In genomic region chr2:25430395-25431233, GRCm38 (mm10) we compare ENCODE assay signal across 8 mouse cellular contexts. TPM values are rescaled to one million over a fixed set of nuclear protein-coding genes. Genes with fewer than 3 reads are reported as not detected.
A peak's percentile ranks its signal among the peaks of the same experiment; 100 is the strongest.
DNase-seq lines count a peak whose midpoint lies in the region; ATAC-seq lines count a peak whose summit lies in the region.

No protein-coding gene starts in this region.

- ATAC-seq in cerebellum, adult (ENCODE audit: insufficient number of reproducible peaks, low FRiP score, low TSS enrichment): no peak
- no peak for ATAC-seq in CD4-positive, CD25-positive, alpha-beta regulatory T cell, adult 4 months

- DNase-seq in cerebellum, adult 8-10 months: peak; percentile 50
- peak; percentile 1 to 5 for DNase-seq in thymus, postnatal 36 days
- no peak for DNase-seq in thymus, postnatal 25 days
- DNase-seq in layer of hippocampus, adult 8-10 months (ENCODE audit: low spot score in 2 of 2): peak; percentile 57 to 70
- DNase-seq in lung, postnatal 14 days: no peak
- DNase-seq in urinary bladder, postnatal 36 days (ENCODE audit: low spot score in 2 of 2): no peak

RNA-seq across cellular contexts. Expression of gene Abca2, which starts 2.1 kb away (rescaled TPM):
- total RNA-seq in layer of hippocampus, adult 8-10 months (2022): 100 to 1,000 TPM; 165 to 186 (median 183) TPM
- 10 to 100 TPM; 31.9 to 45.3 TPM for polyA plus RNA-seq in CD4-positive, CD25-positive, alpha-beta regulatory T cell, adult 4 months (2017; shearing (Covaris generic))

RNA-seq across cellular contexts. Expression of gene Fut7, which starts 7.5 kb away (rescaled TPM):
- under 1 TPM; 0.35 to 0.98 (median 0.44) TPM for total RNA-seq in layer of hippocampus, adult 8-10 months (2022)
- polyA plus RNA-seq in CD4-positive, CD25-positive, alpha-beta regulatory T cell, adult 4 months (2017; shearing (Covaris generic)): 10 to 100 TPM in 1 of 2 experiments, 1 to 10 TPM in 1; 4.0 to 11.7 TPM

RNA-seq across cellular contexts. Expression of gene Clic3, which starts 26.0 kb away (rescaled TPM):
- under 1 TPM in 2 of 4 experiments, not detected in 2; 0.43 to 0.92 TPM for total RNA-seq in layer of hippocampus, adult 8-10 months (2022)
- polyA plus RNA-seq in CD4-positive, CD25-positive, alpha-beta regulatory T cell, adult 4 months (2017; shearing (Covaris generic)): 1 to 10 TPM; 1.2 to 2.2 TPM

RNA-seq across cellular contexts. Expression of gene Paxx, which starts 30.3 kb away (rescaled TPM):
- total RNA-seq in layer of hippocampus, adult 8-10 months (2022): 10 to 100 TPM; 60.3 to 63.5 (median 61.8) TPM
- 100 to 1,000 TPM in 1 of 2 experiments, 10 to 100 TPM in 1; 74.7 to 102 TPM for polyA plus RNA-seq in CD4-positive, CD25-positive, alpha-beta regulatory T cell, adult 4 months (2017; shearing (Covaris generic))

RNA-seq across cellular contexts. Expression of gene Npdc1, which starts 31.5 kb away (rescaled TPM):
- total RNA-seq in layer of hippocampus, adult 8-10 months (2022): 100 to 1,000 TPM; 390 to 435 (median 411) TPM
- polyA plus RNA-seq in CD4-positive, CD25-positive, alpha-beta regulatory T cell, adult 4 months (2017; shearing (Covaris generic)): 1 to 10 TPM; 1.4 to 2.3 TPM

Comparison
In these comparisons a context has a peak if more than half of its experiments do, and no peak if none do; other contexts are left out.
1. DNase-seq: peak in cerebellum, adult 8-10 months (single experiment), thymus, postnatal 36 days (2 of 2) and layer of hippocampus, adult 8-10 months (2 of 2); none in thymus, postnatal 25 days (single experiment), lung, postnatal 14 days (single experiment) and urinary bladder, postnatal 36 days (0 of 2).